Mouse (Mus musculus) embryo, embryonic 11.5 days (tissue): ENCODE results near the gene Scn4b.

Experiments used
- DNase-seq: peaks from one replicate; pipeline ENCODE4 v3.0.0-alpha.2; 2012; ENCODE audit warnings: low read depth, low spot score

Gene Scn4b

GRCm38 (mm10) chr9:45125211-45125610 is 13.0 kb upstream of the Scn4b start:
- DNase-seq = no peak

- DNase-seq = no peak
Measured at GRCm38 (mm10) chr9:45126941-45127340, 11.3 kb upstream of the Scn4b start.

GRCm38 (mm10) chr9:45130119-45130518 is 8.1 kb upstream of the Scn4b start:
- DNase-seq = no peak

GRCm38 (mm10) chr9:45133484-45134310 is 4.5 kb upstream of the Scn4b start:
- DNase-seq = no peak

- no peak for DNase-seq
Measured at GRCm38 (mm10) chr9:45136442-45137169, 1.6 kb upstream of the Scn4b start.

GRCm38 (mm10) chr9:45139082-45139481 is 887 bp downstream of the Scn4b start:
- DNase-seq = no peak

DNA sequence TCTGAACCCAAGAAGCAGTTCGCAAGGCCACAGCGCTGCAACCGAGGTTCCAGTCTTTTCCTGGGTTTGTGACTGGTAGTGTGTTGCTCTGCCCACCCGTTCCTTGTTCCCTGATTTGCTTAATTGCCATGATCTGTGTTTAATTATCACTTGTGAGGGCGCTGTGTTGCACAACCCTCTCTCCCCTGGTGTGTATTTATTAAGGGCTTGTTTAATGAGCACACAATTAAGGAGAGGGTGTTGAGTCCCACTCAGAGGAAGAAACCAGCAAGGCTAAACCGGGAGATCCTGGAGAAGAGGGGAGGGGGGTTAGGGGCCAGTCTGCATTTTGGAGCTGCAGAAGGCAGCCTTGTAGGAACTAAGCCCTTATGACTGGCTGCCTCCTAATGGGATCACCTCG is 2.8 kb downstream of the Scn4b start:
- DNase-seq = no peak

GRCm38 (mm10) chr9:45142686-45143085 is 4.5 kb downstream of the Scn4b start:
- DNase-seq = no peak

DNA sequence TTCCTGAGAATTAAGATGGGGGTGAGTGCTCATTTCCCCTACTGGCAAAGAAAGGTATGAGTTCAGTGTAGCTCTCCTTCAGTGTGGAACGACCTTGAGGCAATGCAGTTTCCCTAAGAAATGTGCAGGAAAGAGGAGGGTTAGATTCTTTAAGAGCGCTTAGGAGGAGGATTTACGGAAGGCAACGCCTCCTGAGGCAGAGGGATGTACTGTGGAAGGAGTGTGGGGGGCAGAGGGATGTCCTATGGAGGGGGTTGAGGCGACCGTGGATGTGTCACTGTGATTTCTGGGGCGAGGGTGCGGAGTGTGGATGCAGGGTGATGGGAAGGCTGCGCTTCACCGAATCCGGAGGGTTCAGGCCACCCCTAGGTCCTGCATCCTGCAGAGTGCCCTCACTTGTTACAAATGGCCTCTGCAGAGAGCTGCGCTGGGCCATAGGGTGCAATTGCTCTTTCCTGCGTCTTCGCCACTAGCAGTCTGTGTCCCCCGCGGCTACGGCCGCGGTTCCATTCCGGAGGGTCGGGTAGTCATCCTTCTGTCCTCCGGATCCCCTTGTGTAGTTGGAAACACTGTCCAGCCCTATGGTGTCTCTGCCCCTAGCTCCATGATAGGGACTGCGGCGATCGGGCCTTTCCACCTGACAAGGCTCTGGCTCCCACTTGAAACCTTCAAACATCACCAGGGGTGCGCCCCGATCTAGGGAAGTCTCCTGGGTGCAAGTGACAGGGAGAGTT is 7.5 kb downstream of the Scn4b start:
- DNase-seq = no peak

GRCm38 (mm10) chr9:45146267-45146597 is 8.0 kb downstream of the Scn4b start:
- peak; percentile 55 for DNase-seq

GRCm38 (mm10) chr9:45150933-45151332 is 12.7 kb downstream of the Scn4b start:
- no peak for DNase-seq

DNA sequence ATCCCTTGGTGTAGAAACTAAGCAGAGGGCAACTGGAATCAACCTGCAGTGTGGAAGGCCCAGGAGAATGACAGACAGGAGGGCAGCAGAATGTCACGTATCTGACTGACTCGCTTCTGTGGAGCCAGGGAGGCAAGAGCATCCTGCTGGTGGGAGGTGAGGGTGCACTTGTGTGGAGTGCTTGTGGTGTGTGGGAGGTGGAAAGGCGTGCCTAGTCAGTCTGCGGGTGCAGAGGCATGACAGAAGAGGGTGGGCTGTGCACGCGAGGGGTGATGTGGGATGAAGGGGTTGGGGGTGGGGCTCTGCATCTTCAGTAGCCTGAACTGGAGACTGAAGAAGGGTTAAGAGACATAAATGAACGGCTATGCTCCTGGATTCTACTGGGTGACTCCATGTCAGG is 15.2 kb downstream of the Scn4b start:
- DNase-seq = no peak

- no peak for DNase-seq
Measured at GRCm38 (mm10) chr9:45167903-45168302, 29.7 kb downstream of the Scn4b start.

GRCm38 (mm10) chr9:45170150-45170549 is 32.0 kb downstream of the Scn4b start:
- no peak for DNase-seq

- no peak for DNase-seq
Measured at GRCm38 (mm10) chr9:45171073-45171610, 32.9 kb downstream of the Scn4b start.

DNA sequence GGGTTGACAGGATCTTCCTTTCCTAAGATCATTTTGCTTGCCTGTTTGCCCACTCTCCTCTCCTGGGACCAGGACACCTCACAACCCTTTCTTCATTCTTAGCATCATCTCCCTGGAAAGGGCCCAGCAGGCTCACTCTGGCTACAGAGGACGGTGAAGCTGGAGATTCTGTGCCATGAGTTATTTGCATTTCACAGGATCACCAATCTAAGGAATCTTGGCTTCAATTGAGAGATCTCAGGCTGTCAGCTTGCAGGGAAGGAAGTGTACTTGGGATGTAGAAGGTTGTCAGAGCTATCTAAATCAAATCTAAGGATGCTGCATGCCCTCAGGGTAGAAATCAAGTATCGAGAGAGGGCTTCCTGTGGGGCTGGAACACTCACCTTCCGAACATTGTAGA is 35.3 kb downstream of the Scn4b start:
- DNase-seq = no peak

DNA sequence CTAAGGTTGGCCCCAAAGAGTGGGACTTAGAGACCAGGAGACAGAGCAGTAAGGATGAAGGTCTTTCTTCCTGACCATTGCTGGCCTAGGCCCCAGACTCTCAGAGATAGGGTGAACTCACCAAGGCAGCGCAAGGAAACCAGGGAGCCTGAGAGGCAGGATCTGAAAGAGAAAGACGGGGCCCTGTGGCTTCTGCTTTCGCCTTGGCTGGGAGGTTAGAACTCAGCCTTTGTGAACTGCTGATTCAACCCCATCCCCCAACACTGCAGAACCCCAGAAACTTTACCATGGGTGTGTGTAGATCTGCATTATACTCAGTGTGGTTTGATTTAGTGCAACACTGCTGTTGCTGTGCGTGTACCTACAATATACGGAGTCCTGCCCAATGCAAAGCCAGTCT is 41.1 kb downstream of the Scn4b start:
- DNase-seq = no peak

DNA sequence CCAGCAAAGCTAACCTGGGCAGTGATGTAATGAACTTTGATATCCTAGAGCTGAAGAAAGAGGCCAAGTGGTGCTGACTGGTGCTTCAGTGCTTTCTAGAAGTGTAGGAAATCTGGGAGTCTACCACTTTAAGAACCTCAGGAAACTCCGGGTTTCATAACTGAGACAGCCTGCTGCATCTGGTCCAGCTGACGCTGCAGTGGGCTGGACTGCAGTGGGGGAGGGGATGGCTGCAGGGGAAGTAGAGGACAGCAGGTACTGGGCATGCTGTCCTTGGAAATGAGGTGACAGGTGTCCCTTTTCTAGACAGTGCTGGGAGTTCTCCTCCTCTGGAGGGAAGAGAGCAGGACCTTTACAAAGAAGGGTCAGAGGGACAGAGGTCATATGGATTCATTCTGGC is 43.6 kb downstream of the Scn4b start, which contains the start of gene BC049352:
TSS of gene BC049352 (plus strand) at position 238 of the 400 bp plus-strand sequence.
- DNase-seq = no peak

DNA sequence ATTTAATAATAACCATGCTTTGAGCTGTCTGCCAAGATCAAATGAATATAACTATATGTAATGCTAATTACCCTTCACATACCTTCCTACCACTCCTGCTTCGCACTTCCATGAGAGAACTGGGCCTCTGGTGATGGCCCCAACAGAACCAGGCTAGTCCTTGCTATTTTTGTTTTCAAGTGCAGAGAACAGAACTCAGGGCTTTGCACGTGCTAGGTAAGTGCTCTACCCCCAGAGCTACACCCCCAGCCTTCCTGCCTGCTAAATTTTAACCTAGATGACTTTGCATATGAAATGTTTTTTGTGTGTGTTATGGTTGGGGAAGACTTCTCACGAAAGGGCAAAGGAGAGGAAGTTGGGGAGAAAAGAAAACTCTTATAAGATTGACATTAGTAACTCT is 44.3 kb downstream of the Scn4b start:
- no peak for DNase-seq

DNA sequence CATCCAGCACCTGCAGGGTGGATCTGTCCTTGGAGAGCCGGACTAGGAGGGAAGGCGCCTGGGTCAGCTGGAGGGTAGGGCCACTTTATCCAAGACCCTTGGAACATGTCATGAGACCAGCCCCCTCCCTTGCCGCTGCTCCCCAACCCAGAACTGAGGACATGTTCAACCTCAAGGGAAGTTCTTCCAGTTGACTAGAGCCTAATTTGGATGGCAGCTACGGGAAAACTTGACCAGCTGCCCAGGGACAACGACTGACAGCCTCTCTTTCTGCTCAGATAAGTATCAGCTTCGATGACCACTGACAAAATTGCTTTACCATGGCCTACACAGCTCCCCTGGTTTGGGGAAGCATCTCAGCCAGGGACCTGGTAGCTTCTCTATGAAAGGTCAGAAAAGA is 45.1 kb downstream of the Scn4b start:
- DNase-seq = no peak

- no peak for DNase-seq
Measured at GRCm38 (mm10) chr9:45185250-45185649, 47.1 kb downstream of the Scn4b start.
